Mouse (Mus musculus): ENCODE results near the gene Slc25a48.

Slc25a48 gene

GRCm38 (mm10) chr13:56438211-56439075 lies at the start of gene Slc25a48:
Gene Slc25a48, plus strand, starts transcription at chr13:56438355.
- no peak for DNase-seq (ENCODE audit: low spot score in 2 of 2)

GRCm38 (mm10) chr13:56397572-56397971 lies 40.6 kb upstream of the Slc25a48 start:
- DNase-seq (ENCODE audit: low spot score in 2 of 2): no peak

GRCm38 (mm10) chr13:56401186-56401585 lies 37.0 kb upstream of the Slc25a48 start:
- DNase-seq (ENCODE audit: low spot score in 2 of 2): no peak

- DNase-seq (ENCODE audit: low spot score in 2 of 2): no peak
Observed at GRCm38 (mm10) chr13:56403381-56404086, 34.6 kb upstream of the Slc25a48 start.

GRCm38 (mm10) chr13:56404511-56405140 lies 33.5 kb upstream of the Slc25a48 start:
- no peak for DNase-seq (ENCODE audit: low spot score in 2 of 2)

- DNase-seq (ENCODE audit: low spot score in 2 of 2): no peak
Observed at GRCm38 (mm10) chr13:56412286-56412873, 25.8 kb upstream of the Slc25a48 start.

GRCm38 (mm10) chr13:56418685-56419483 lies 19.3 kb upstream of the Slc25a48 start:
- DNase-seq (ENCODE audit: low spot score in 2 of 2): no peak

- DNase-seq (ENCODE audit: low spot score in 2 of 2): no peak
Observed at GRCm38 (mm10) chr13:56419538-56419937, 18.6 kb upstream of the Slc25a48 start.

GRCm38 (mm10) chr13:56422072-56422723 lies 16.0 kb upstream of the Slc25a48 start:
- no peak for DNase-seq (ENCODE audit: low spot score in 2 of 2)

- no peak for DNase-seq (ENCODE audit: low spot score in 2 of 2)
Observed at GRCm38 (mm10) chr13:56425931-56426330, 12.2 kb upstream of the Slc25a48 start.

GRCm38 (mm10) chr13:56426365-56426764 lies 11.8 kb upstream of the Slc25a48 start, which contains the start of gene Gm3045:
Gene Gm3045, plus strand, starts transcription at chr13:56426594.
- DNase-seq (ENCODE audit: low spot score in 2 of 2): no peak

- DNase-seq (ENCODE audit: low spot score in 2 of 2): peak; percentile 24 to 76
Observed at GRCm38 (mm10) chr13:56428724-56429500, 9.2 kb upstream of the Slc25a48 start.

- DNase-seq (ENCODE audit: low spot score in 2 of 2): no peak
Observed at GRCm38 (mm10) chr13:56432496-56432895, 5.7 kb upstream of the Slc25a48 start.

- DNase-seq (ENCODE audit: low spot score in 2 of 2): peak; percentile 26 to 78
Observed at GRCm38 (mm10) chr13:56433466-56433865, 4.7 kb upstream of the Slc25a48 start.

GRCm38 (mm10) chr13:56434311-56434751 lies 3.8 kb upstream of the Slc25a48 start:
- no peak for DNase-seq (ENCODE audit: low spot score in 2 of 2)

GRCm38 (mm10) chr13:56435615-56436287 lies 2.4 kb upstream of the Slc25a48 start:
- no peak for DNase-seq (ENCODE audit: low spot score in 2 of 2)

- DNase-seq (ENCODE audit: low spot score in 2 of 2): no peak
Observed at GRCm38 (mm10) chr13:56443411-56443810, 5.3 kb downstream of the Slc25a48 start.

GRCm38 (mm10) chr13:56444112-56444511 lies 6.0 kb downstream of the Slc25a48 start:
- DNase-seq (ENCODE audit: low spot score in 2 of 2): no peak

- DNase-seq (ENCODE audit: low spot score in 2 of 2): no peak
Observed at GRCm38 (mm10) chr13:56444996-56445395, 6.8 kb downstream of the Slc25a48 start.

Data from spleen, postnatal 4 days (tissue).